Mouse (Mus musculus): ENCODE results near the gene Foxg1. TPM values are rescaled to one million over a fixed set of nuclear protein-coding genes. Genes with fewer than 3 reads are reported as not detected.

The Foxg1 gene
- not detected in 2 replicates for polyA plus RNA-seq (2016; fragmentation: Nextera tagmentation; extraction: Ambion mirVana)

GRCm38 (mm10) chr12:49382565-49383520, at the start of gene Foxg1:
Foxg1 (plus strand) TSS chr12:49382660.
- peak; percentile 33 for ATAC-seq (ENCODE audit: low FRiP score, low read depth)
- H3K4me2 ChIP-seq (replicated peaks): peak within 1 kb of the TSS; percentile 51
- peaks cover 81% of the 10 kb centered on the region for H3K27me3 ChIP-seq (replicated peaks)
- H3K36me3 ChIP-seq: no peaks in the 10 kb centered on the region
- peaks cover 10% of the 10 kb centered on the region; the same call in 1 of the 2 replicates for H3K4me1 ChIP-seq
- peak within 1 kb of the TSS; percentile 27 for H3K4me3 ChIP-seq
- no peaks in the 10 kb centered on the region for H3K9me3 ChIP-seq
- H3K9ac ChIP-seq: no peak within 1 kb of the TSS
- under 1% methylated on average over 60 of the region's 61 CpGs for WGBS
- no peak within 1 kb of the TSS for H3K27ac ChIP-seq

GRCm38 (mm10) chr12:49349697-49350096, 32.8 kb upstream of the Foxg1 start:
- Histone ChIP-seq H3K9ac (no peak overlapping the region), H3K4me3 (no peak overlapping the region), H3K4me2 (replicated peaks) (no peak overlapping the region), H3K27me3 (replicated peaks) (no peaks in the 10 kb centered on the region), H3K4me1 (no peaks in the 10 kb centered on the region), H3K36me3 (no peaks in the 10 kb centered on the region), H3K9me3 (no peaks in the 10 kb centered on the region), H3K27ac (no peak overlapping the region)
- ATAC-seq (ENCODE audit: low FRiP score, low read depth): no peak
- WGBS: 90% methylated on average over 10 of the region's 10 CpGs

GRCm38 (mm10) chr12:49368931-49369330, 13.5 kb upstream of the Foxg1 start:
- no peak overlapping the region for H3K4me3 ChIP-seq
- peaks cover 26% of the 10 kb centered on the region for H3K27me3 ChIP-seq (replicated peaks)
- H3K4me1 ChIP-seq: no peaks in the 10 kb centered on the region
- ATAC-seq (ENCODE audit: low FRiP score, low read depth): no peak
- 62% methylated on average over 1 of the region's 1 CpGs for WGBS
- H3K27ac ChIP-seq: no peak overlapping the region
- H3K36me3 ChIP-seq: no peaks in the 10 kb centered on the region
- no peaks in the 10 kb centered on the region for H3K9me3 ChIP-seq
- H3K4me2 ChIP-seq (replicated peaks): no peak overlapping the region
- H3K9ac ChIP-seq: no peak overlapping the region

- no peaks in the 10 kb centered on the region for H3K36me3 ChIP-seq
- peaks cover 55% of the 10 kb centered on the region for H3K27me3 ChIP-seq (replicated peaks)
- ATAC-seq (ENCODE audit: low FRiP score, low read depth): no peak
- H3K9ac ChIP-seq: no peak overlapping the region
- H3K4me2 ChIP-seq (replicated peaks): no peak overlapping the region
- H3K4me3 ChIP-seq: no peak overlapping the region
- no peak overlapping the region for H3K27ac ChIP-seq
- H3K9me3 ChIP-seq: no peaks in the 10 kb centered on the region
- no peaks in the 10 kb centered on the region for H3K4me1 ChIP-seq
Measured at GRCm38 (mm10) chr12:49372170-49372569, 10.3 kb upstream of the Foxg1 start.

- H3K9me3 ChIP-seq: no peaks in the 10 kb centered on the region
- no peaks in the 10 kb centered on the region for H3K4me1 ChIP-seq
- no peak overlapping the region for H3K4me3 ChIP-seq
- no peak overlapping the region for H3K27ac ChIP-seq
- WGBS: 0% methylated on average over 5 of the region's 5 CpGs
- no peaks in the 10 kb centered on the region for H3K36me3 ChIP-seq
- peaks cover 65% of the 10 kb centered on the region for H3K27me3 ChIP-seq (replicated peaks)
- H3K4me2 ChIP-seq (replicated peaks): no peak overlapping the region
- no peak overlapping the region for H3K9ac ChIP-seq
- ATAC-seq (ENCODE audit: low FRiP score, low read depth): no peak
Measured at GRCm38 (mm10) chr12:49373176-49373575, 9.3 kb upstream of the Foxg1 start.

GRCm38 (mm10) chr12:49373821-49374605, 8.4 kb upstream of the Foxg1 start:
- ATAC-seq (ENCODE audit: low FRiP score, low read depth): no peak
- H3K4me3 ChIP-seq: no peak overlapping the region
- peaks cover 73% of the 10 kb centered on the region for H3K27me3 ChIP-seq (replicated peaks)
- no peak overlapping the region for H3K9ac ChIP-seq
- no peaks in the 10 kb centered on the region for H3K9me3 ChIP-seq
- peak overlapping the region; percentile 22 for H3K4me2 ChIP-seq (replicated peaks)
- no peak overlapping the region for H3K27ac ChIP-seq
- H3K36me3 ChIP-seq: no peaks in the 10 kb centered on the region
- 1% methylated on average over 24 of the region's 24 CpGs for whole genome bisulfite sequencing
- H3K4me1 ChIP-seq: no peaks in the 10 kb centered on the region

- Histone ChIP-seq H3K4me3 (no peak overlapping the region), H3K9ac (no peak overlapping the region), H3K36me3 (no peaks in the 10 kb centered on the region), H3K4me1 (no peaks in the 10 kb centered on the region), H3K4me2 (replicated peaks) (peak overlapping the region; percentile 22; the same call in 1 of the 2 replicates), H3K27ac (no peak overlapping the region), H3K27me3 (replicated peaks) (peaks cover 79% of the 10 kb centered on the region), H3K9me3 (no peaks in the 10 kb centered on the region)
- WGBS: under 1% methylated on average over 14 of the region's 14 CpGs
- ATAC-seq (ENCODE audit: low FRiP score, low read depth): no peak
Measured at GRCm38 (mm10) chr12:49374606-49374995, 7.9 kb upstream of the Foxg1 start.

GRCm38 (mm10) chr12:49375427-49376317, 6.8 kb upstream of the Foxg1 start:
- Histone ChIP-seq H3K4me1 (no peaks in the 10 kb centered on the region), H3K27me3 (replicated peaks) (peaks cover 86% of the 10 kb centered on the region), H3K4me2 (replicated peaks) (no peak overlapping the region), H3K27ac (no peak overlapping the region), H3K36me3 (no peaks in the 10 kb centered on the region), H3K9ac (no peak overlapping the region), H3K4me3 (no peak overlapping the region), H3K9me3 (no peaks in the 10 kb centered on the region)
- 2% methylated on average over 15 of the region's 15 CpGs for WGBS
- no peak for ATAC-seq (ENCODE audit: low FRiP score, low read depth)

GRCm38 (mm10) chr12:49376318-49376992, 6.0 kb upstream of the Foxg1 start:
- H3K4me3 ChIP-seq: no peak overlapping the region
- H3K9ac ChIP-seq: no peak overlapping the region
- no peaks in the 10 kb centered on the region for H3K36me3 ChIP-seq
- WGBS: under 1% methylated on average over 19 of the region's 19 CpGs
- H3K4me1 ChIP-seq: no peaks in the 10 kb centered on the region
- H3K27me3 ChIP-seq (replicated peaks): peaks cover 85% of the 10 kb centered on the region
- H3K27ac ChIP-seq: no peak overlapping the region
- ATAC-seq (ENCODE audit: low FRiP score, low read depth): no peak
- H3K4me2 ChIP-seq (replicated peaks): no peak overlapping the region
- no peaks in the 10 kb centered on the region for H3K9me3 ChIP-seq

GRCm38 (mm10) chr12:49377281-49377970, 5.0 kb upstream of the Foxg1 start:
- peaks cover 90% of the 10 kb centered on the region for H3K27me3 ChIP-seq (replicated peaks)
- no peaks in the 10 kb centered on the region for H3K4me1 ChIP-seq
- no peak overlapping the region for H3K4me3 ChIP-seq
- no peak overlapping the region for H3K4me2 ChIP-seq (replicated peaks)
- no peak overlapping the region for H3K9ac ChIP-seq
- H3K36me3 ChIP-seq: no peaks in the 10 kb centered on the region
- no peak for ATAC-seq (ENCODE audit: low FRiP score, low read depth)
- H3K27ac ChIP-seq: no peak overlapping the region
- no peaks in the 10 kb centered on the region for H3K9me3 ChIP-seq
- 0% methylated on average over 15 of the region's 15 CpGs for WGBS

- WGBS: 0% methylated on average over 1 of the region's 1 CpGs
- H3K36me3 ChIP-seq: no peaks in the 10 kb centered on the region
- H3K4me1 ChIP-seq: peaks cover 5% of the 10 kb centered on the region; the same call in 1 of the 2 replicates
- H3K4me2 ChIP-seq (replicated peaks): no peak overlapping the region
- H3K27ac ChIP-seq: no peak overlapping the region
- no peak overlapping the region for H3K9ac ChIP-seq
- H3K27me3 ChIP-seq (replicated peaks): peaks cover 90% of the 10 kb centered on the region
- no peaks in the 10 kb centered on the region for H3K9me3 ChIP-seq
- ATAC-seq (ENCODE audit: low FRiP score, low read depth): no peak
- no peak overlapping the region for H3K4me3 ChIP-seq
Measured at GRCm38 (mm10) chr12:49378920-49379319, 3.5 kb upstream of the Foxg1 start.
